Mouse (Mus musculus) myocyte (in vitro differentiated cells): Measurements from ENCODE around the gene Pnmt.

Experiments
- CEBPB ChIP-seq: IDR thresholded peaks from 2 replicates; pipeline ENCODE4 v1.6.1; 2011; ENCODE audit warnings: mild to moderate bottlenecking, moderate library complexity; ENCODE audit not compliant: poor library complexity, insufficient read depth, severe bottlenecking
- E2F4 ChIP-seq: IDR thresholded peaks from one replicate; pipeline ENCODE4 v1.6.1; 2011; ENCODE audit warnings: mild to moderate bottlenecking, control low read depth, moderate library complexity; ENCODE audit not compliant: insufficient read depth
- MAX ChIP-seq: IDR thresholded peaks from one replicate; pipeline ENCODE4 v1.6.1; 2011; ENCODE audit warnings: low read depth, mild to moderate bottlenecking, control low read depth
- MYOD1 ChIP-seq, 3 experiments: IDR thresholded peaks; one replicate each; pipeline ENCODE4 v1.6.1; 2011; ENCODE audit warnings: control low read depth in 2 of 3, low read depth in 2 of 3, mild to moderate bottlenecking in 2 of 3, moderate library complexity in 1 of 3; ENCODE audit not compliant: insufficient read length in 2 of 3, control insufficient read depth in 1 of 3
- MYOG ChIP-seq, 3 experiments: IDR thresholded peaks; one replicate each; pipeline ENCODE4 v1.6.1; 2011; ENCODE audit warnings: control low read depth in 2 of 3, low read depth in 2 of 3, mild to moderate bottlenecking in 2 of 3; ENCODE audit not compliant: insufficient read length in 2 of 3, control insufficient read depth in 1 of 3, insufficient read depth in 1 of 3
- POLR2A ChIP-seq: IDR thresholded peaks from one replicate; pipeline ENCODE4 v1.6.1; 2011; ENCODE audit warnings: low read depth, mild to moderate bottlenecking, control low read depth, moderate library complexity; ENCODE audit not compliant: insufficient read length
- POLR2AphosphoS2 ChIP-seq: IDR thresholded peaks from one replicate; pipeline ENCODE4 v1.6.1; 2011; ENCODE audit warnings: low read depth, control low read depth; ENCODE audit not compliant: insufficient read length
- REST ChIP-seq: IDR thresholded peaks from one replicate; pipeline ENCODE4 v1.6.1; 2011; ENCODE audit warnings: mild to moderate bottlenecking, control low read depth, moderate library complexity; ENCODE audit not compliant: insufficient read depth, insufficient read length
- SRF ChIP-seq: IDR thresholded peaks from one replicate; pipeline ENCODE4 v1.6.1; 2011; ENCODE audit warnings: low read depth; ENCODE audit not compliant: control insufficient read depth, insufficient read length
- TCF12 ChIP-seq: IDR thresholded peaks from one replicate; pipeline ENCODE4 v1.6.1; 2011; ENCODE audit warnings: mild to moderate bottlenecking, control low read depth; ENCODE audit not compliant: poor library complexity, insufficient read depth, severe bottlenecking
- TCF3 ChIP-seq: IDR thresholded peaks from one replicate; pipeline ENCODE4 v1.6.1; 2011; ENCODE audit warnings: low read depth, control low read depth; ENCODE audit not compliant: insufficient read length
- USF1 ChIP-seq: IDR thresholded peaks from one replicate; pipeline ENCODE4 v1.6.1; 2011; ENCODE audit warnings: low read depth, mild to moderate bottlenecking, control low read depth, moderate library complexity

DNA sequence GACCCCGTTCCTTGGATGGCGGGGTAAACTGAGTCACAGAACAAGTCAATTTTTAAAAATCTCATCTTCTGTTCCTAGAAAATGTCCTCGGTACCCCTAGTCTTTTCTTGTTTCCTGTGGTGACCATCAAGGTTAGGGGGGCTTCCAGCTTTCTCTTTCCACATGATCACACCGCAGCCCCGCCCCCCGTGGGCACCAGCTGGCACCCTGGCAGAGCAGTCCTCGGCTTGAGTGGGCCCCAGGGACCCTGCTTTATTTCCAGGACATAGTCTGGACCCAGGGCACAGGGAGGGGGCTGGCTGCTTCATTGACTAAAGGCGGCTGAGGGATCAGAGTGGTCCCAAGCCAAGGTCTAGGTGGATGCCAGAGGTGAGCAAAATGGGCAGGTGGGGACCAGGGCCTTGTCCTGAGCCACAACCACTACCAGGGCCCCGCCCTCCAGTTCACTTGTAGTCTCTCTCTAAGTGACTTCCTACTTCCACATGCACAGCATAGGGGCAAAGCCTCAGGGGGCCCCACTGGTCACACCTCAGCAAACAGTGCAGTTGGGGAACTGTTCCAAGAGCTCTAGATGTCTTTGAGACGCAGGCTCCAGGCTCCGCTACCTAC, 46.5 kb upstream of the Pnmt start:
- no peak for TF ChIP-seq POLR2A
- no peak for TF ChIP-seq TCF3
- TF ChIP-seq MAX: no peak
- TF ChIP-seq MYOG (IDR thresholded peaks at IDR 0.05; ENCODE audit: control insufficient read depth in 1 of 3, insufficient read depth in 1 of 3, insufficient read length in 2 of 3, low read depth in 2 of 3): no peak
- no peak for TF ChIP-seq MYOD1 (IDR thresholded peaks at IDR 0.05; ENCODE audit: control insufficient read depth in 1 of 3, insufficient read length in 2 of 3, low read depth in 2 of 3)
- TF ChIP-seq TCF12: no peak
- TF ChIP-seq CEBPB: no peak
- no peak for TF ChIP-seq USF1
- no peak for TF ChIP-seq E2F4
- no peak for TF ChIP-seq SRF
- no peak for TF ChIP-seq POLR2AphosphoS2
- TF ChIP-seq REST: no peak
